Mouse (Mus musculus) liver, embryonic 13.5 days (tissue): ENCODE data around the gene Mup6. TPM values are rescaled to one million over a fixed set of nuclear protein-coding genes. Genes with fewer than 3 reads are reported as not detected.
"Not testable (repeated sequence)": the region's sequence is repeated elsewhere in the genome, so short reads cannot be mapped to it uniquely, and the experiment has no call there.

Experiments
- ATAC-seq: fragments of 200-750 bp; cut with Nextera tagmentation; 2 replicates; pipeline ENCODE4 v1.8.0; 2017; ENCODE audit warnings: low read depth, mild to moderate bottlenecking, moderate number of reproducible peaks, moderate library complexity
- DNase-seq: peaks from one replicate; pipeline ENCODE4 v3.0.0; 2022
- H3K27ac ChIP-seq: fragments of 300-500 bp; sonication (generic); 2 replicates; pipeline ENCODE4 v1.5.1; 2015; ENCODE audit warnings: moderate library complexity, mild to moderate bottlenecking, inconsistent platforms
- H3K27me3 ChIP-seq: fragments of 300-500 bp; sonication (generic); 2 replicates; pipeline ENCODE4 v1.6.1; 2015; ENCODE audit warnings: mild to moderate bottlenecking, inconsistent platforms
- H3K36me3 ChIP-seq: fragments of 300-500 bp; sonication (generic); 2 replicates; pipeline ENCODE4 v1.6.1; 2015; ENCODE audit warnings: mild to moderate bottlenecking, inconsistent platforms
- H3K4me1 ChIP-seq: fragments of 300-500 bp; sonication (generic); replicated peaks from 2 replicates; pipeline ENCODE4 v1.6.1; 2015; ENCODE audit warnings: inconsistent platforms
- H3K4me2 ChIP-seq: fragments of 300-500 bp; sonication (generic); 2 replicates; pipeline ENCODE4 v1.6.1; 2015; ENCODE audit warnings: inconsistent platforms, mild to moderate bottlenecking, moderate library complexity
- H3K4me3 ChIP-seq: fragments of 300-500 bp; sonication (generic); replicated peaks from 2 replicates; pipeline ENCODE4 v1.5.1; 2015; ENCODE audit warnings: mild to moderate bottlenecking, inconsistent platforms
- H3K9ac ChIP-seq: fragments of 300-500 bp; sonication (generic); 2 replicates; pipeline ENCODE4 v1.6.1; 2015; ENCODE audit warnings: mild to moderate bottlenecking, inconsistent platforms
- H3K9me3 ChIP-seq: fragments of 300-500 bp; sonication (generic); replicated peaks from 2 replicates; pipeline ENCODE4 v1.6.1; 2016; ENCODE audit warnings: inconsistent platforms
- WGBS: fragments of 180-500 bp; shearing (Covaris S2); methylation state at CpG from one replicate; pipeline ENCODE4 v1.1.7; 2015; ENCODE audit not compliant: insufficient replicate concordance; 5-methylcytosine and 5-hydroxymethylcytosine counted together
- polyA plus RNA-seq: library from polyadenylated mRNA; unstranded; fragments of >200 nt; fragmentation: Nextera tagmentation; extraction: Ambion mirVana; gene quantifications from 2 replicates; pipeline ENCODE4 v1.2.1, GENCODE M21; 2015

Mup6 gene
- polyA plus RNA-seq: not detected in 2 replicates

- no peaks in the 10 kb centered on the region for H3K36me3 ChIP-seq
- 29% methylated on average over 3 of the region's 3 CpGs for WGBS
- ATAC-seq (no peak), DNase-seq (no peak)
- no peaks in the 10 kb centered on the region for H3K9me3 ChIP-seq
- no peak within 1 kb of the TSS for H3K4me3 ChIP-seq
- H3K4me2 ChIP-seq: no peak within 1 kb of the TSS
- no peak within 1 kb of the TSS for H3K9ac ChIP-seq
- no peaks in the 10 kb centered on the region for H3K27me3 ChIP-seq
- no peaks in the 10 kb centered on the region for H3K4me1 ChIP-seq
- H3K27ac ChIP-seq: no peak within 1 kb of the TSS
Measured at GRCm38 (mm10) chr4:59963405-59964344, at the start of gene Mup6. Gene Mup6, plus strand, starts transcription at chr4:59964294.

- Histone ChIP-seq H3K4me2 (no peak within 1 kb of the TSS), H3K36me3 (no peaks in the 10 kb centered on the region), H3K9ac (no peak within 1 kb of the TSS), H3K9me3 (no peaks in the 10 kb centered on the region), H3K27me3 (peaks cover 22% of the 10 kb centered on the region), H3K4me1 (no peaks in the 10 kb centered on the region), H3K4me3 (no peak within 1 kb of the TSS), H3K27ac (no peak within 1 kb of the TSS)
- no peak for DNase-seq
- ATAC-seq: no peak
- 18% methylated on average over 22 of the region's 22 CpGs for WGBS
Measured at GRCm38 (mm10) chr4:59914608-59915403, 49.3 kb upstream of the Mup6 start, which contains the start of gene Slc46a2. Gene Slc46a2, minus strand, starts transcription at chr4:59915056.

- H3K4me3 ChIP-seq: no peak overlapping the region
- H3K36me3 ChIP-seq: no peaks in the 10 kb centered on the region
- WGBS: 77% methylated on average over 3 of the region's 3 CpGs
- no peak overlapping the region for H3K9ac ChIP-seq
- no peaks in the 10 kb centered on the region for H3K4me1 ChIP-seq
- ATAC-seq (no peak), DNase-seq (no peak)
- no peaks in the 10 kb centered on the region for H3K9me3 ChIP-seq
- peaks cover 22% of the 10 kb centered on the region for H3K27me3 ChIP-seq
- no peak overlapping the region for H3K4me2 ChIP-seq
- H3K27ac ChIP-seq: no peak overlapping the region
Measured at GRCm38 (mm10) chr4:59917966-59918365, 46.1 kb upstream of the Mup6 start.

- Histone ChIP-seq H3K27ac (no peak overlapping the region), H3K4me2 (no peak overlapping the region), H3K27me3 (no peaks in the 10 kb centered on the region), H3K36me3 (no peaks in the 10 kb centered on the region), H3K4me3 (no peak overlapping the region), H3K9me3 (no peaks in the 10 kb centered on the region), H3K4me1 (no peaks in the 10 kb centered on the region), H3K9ac (no peak overlapping the region)
- ATAC-seq: no peak
- WGBS: 65% methylated on average over 9 of the region's 9 CpGs
- no peak for DNase-seq
Measured at GRCm38 (mm10) chr4:59925082-59925481, 39.0 kb upstream of the Mup6 start.

- ATAC-seq (no peak), DNase-seq (no peak)
- Histone ChIP-seq H3K9ac (no peak overlapping the region), H3K4me3 (no peak overlapping the region), H3K9me3 (no peaks in the 10 kb centered on the region), H3K4me1 (no peaks in the 10 kb centered on the region), H3K27me3 (no peaks in the 10 kb centered on the region), H3K36me3 (no peaks in the 10 kb centered on the region), H3K27ac (no peak overlapping the region), H3K4me2 (no peak overlapping the region)
- 48% methylated on average over 3 of the region's 3 CpGs for WGBS
Measured at GRCm38 (mm10) chr4:59927666-59928065, 36.4 kb upstream of the Mup6 start.

GRCm38 (mm10) chr4:59928347-59928746 is 35.7 kb upstream of the Mup6 start:
- no peaks in the 10 kb centered on the region for H3K27me3 ChIP-seq
- no peaks in the 10 kb centered on the region for H3K9me3 ChIP-seq
- H3K27ac ChIP-seq: no peak overlapping the region
- H3K36me3 ChIP-seq: no peaks in the 10 kb centered on the region
- DNase-seq: peak; percentile 32
- H3K4me2 ChIP-seq: no peak overlapping the region
- peak; percentile 60 for ATAC-seq
- 3% methylated on average over 6 of the region's 6 CpGs for WGBS
- H3K9ac ChIP-seq: no peak overlapping the region
- no peak overlapping the region for H3K4me3 ChIP-seq
- no peaks in the 10 kb centered on the region for H3K4me1 ChIP-seq

- H3K27ac ChIP-seq: no peak overlapping the region
- no peak overlapping the region for H3K4me2 ChIP-seq
- H3K9ac ChIP-seq: no peak overlapping the region
- 42% methylated on average over 6 of the region's 6 CpGs for WGBS
- ATAC-seq (peak; percentile 53), DNase-seq (no peak)
- no peaks in the 10 kb centered on the region for H3K27me3 ChIP-seq
- no peaks in the 10 kb centered on the region for H3K36me3 ChIP-seq
- no peak overlapping the region for H3K4me3 ChIP-seq
- H3K9me3 ChIP-seq: no peaks in the 10 kb centered on the region
- H3K4me1 ChIP-seq: no peaks in the 10 kb centered on the region
Measured at GRCm38 (mm10) chr4:59932505-59933281, 31.4 kb upstream of the Mup6 start.

- no peak overlapping the region for H3K4me3 ChIP-seq
- DNase-seq (no peak), ATAC-seq (no peak)
- WGBS: 47% methylated on average over 2 of the region's 2 CpGs
- H3K36me3 ChIP-seq: no peaks in the 10 kb centered on the region
- no peak overlapping the region for H3K27ac ChIP-seq
- no peaks in the 10 kb centered on the region for H3K4me1 ChIP-seq
- no peak overlapping the region for H3K4me2 ChIP-seq
- no peak overlapping the region for H3K9ac ChIP-seq
- H3K27me3 ChIP-seq: no peaks in the 10 kb centered on the region
- H3K9me3 ChIP-seq: no peaks in the 10 kb centered on the region
Measured at GRCm38 (mm10) chr4:59937543-59937942, 26.6 kb upstream of the Mup6 start.

GRCm38 (mm10) chr4:59960610-59961009 is 3.5 kb upstream of the Mup6 start, which contains the start of gene Mup4:
Gene Mup4, minus strand, starts transcription at chr4:59960710.
- Histone ChIP-seq H3K36me3 (no peaks in the 10 kb centered on the region), H3K4me3 (no peak within 1 kb of the TSS), H3K4me1 (no peaks in the 10 kb centered on the region), H3K27me3 (no peaks in the 10 kb centered on the region), H3K27ac (no peak within 1 kb of the TSS), H3K9me3 (no peaks in the 10 kb centered on the region), H3K4me2 (no peak within 1 kb of the TSS), H3K9ac (no peak within 1 kb of the TSS)
- WGBS: 45% methylated on average over 3 of the region's 3 CpGs
- no peak for ATAC-seq
- no peak for DNase-seq

GRCm38 (mm10) chr4:59997894-59998293 is 33.8 kb downstream of the Mup6 start:
- not testable (repeated sequence) for H3K36me3 ChIP-seq

GRCm38 (mm10) chr4:60020141-60020540 is 56.0 kb downstream of the Mup6 start:
- not testable (repeated sequence) for DNase-seq, H3K27me3 ChIP-seq, H3K4me1 ChIP-seq, H3K27ac ChIP-seq, ATAC-seq, H3K4me2 ChIP-seq, H3K36me3 ChIP-seq, H3K4me3 ChIP-seq, H3K9ac ChIP-seq, H3K9me3 ChIP-seq
- 75% methylated on average over 7 of the region's 7 CpGs for WGBS

More at GRCm38 (mm10) chr4:59997894-59998293, 33.8 kb downstream of the Mup6 start:
- H3K4me3 ChIP-seq, H3K4me2 ChIP-seq, H3K9ac ChIP-seq, DNase-seq, H3K27me3 ChIP-seq, ATAC-seq, H3K4me1 ChIP-seq, H3K27ac ChIP-seq, H3K9me3 ChIP-seq: not testable (repeated sequence)
